Mouse (Mus musculus) midbrain, embryonic 16.5 days (tissue): ENCODE data around the gene Phf7. TPM values are rescaled to one million over a fixed set of nuclear protein-coding genes. Genes with fewer than 3 reads are reported as not detected.

Experiments used
- ATAC-seq: fragments of 200-750 bp; cut with Nextera tagmentation; 2 replicates; pipeline ENCODE4 v1.8.0; 2017; ENCODE audit warnings: moderate TSS enrichment
- H3K27ac ChIP-seq: fragments of 300-500 bp; sonication (generic); 2 replicates; pipeline ENCODE4 v1.5.1; 2014; ENCODE audit warnings: mild to moderate bottlenecking, low read length, mixed read lengths
- H3K27me3 ChIP-seq: fragments of 300-500 bp; sonication (generic); 2 replicates; pipeline ENCODE4 v1.6.1; 2014; ENCODE audit warnings: low read depth, low read length, mixed read lengths; ENCODE audit not compliant: control insufficient read depth, insufficient read depth
- H3K36me3 ChIP-seq: fragments of 300-500 bp; sonication (generic); 2 replicates; pipeline ENCODE4 v1.6.1; 2014; ENCODE audit warnings: mild to moderate bottlenecking, low read length, moderate library complexity, mixed read lengths; ENCODE audit not compliant: control insufficient read depth, insufficient read depth
- H3K4me1 ChIP-seq: fragments of 300-500 bp; sonication (generic); 2 replicates; pipeline ENCODE4 v1.6.1; 2014; ENCODE audit warnings: mild to moderate bottlenecking, low read length, mixed read lengths; ENCODE audit not compliant: control insufficient read depth, insufficient read depth
- H3K4me2 ChIP-seq: fragments of 300-500 bp; sonication (generic); 2 replicates; pipeline ENCODE4 v1.6.1; 2014; ENCODE audit warnings: mild to moderate bottlenecking, low read length, mixed read lengths
- H3K4me3 ChIP-seq: fragments of 300-500 bp; sonication (generic); 2 replicates; pipeline ENCODE4 v1.5.1; 2014; ENCODE audit warnings: low read depth, mild to moderate bottlenecking, low read length, moderate library complexity, mixed read lengths
- H3K9ac ChIP-seq: fragments of 300-500 bp; sonication (generic); 2 replicates; pipeline ENCODE4 v1.6.1; 2014; ENCODE audit warnings: low read depth, low read length, mixed read lengths
- H3K9me3 ChIP-seq: fragments of 300-500 bp; sonication (generic); replicated peaks from 2 replicates; pipeline ENCODE4 v1.6.1; 2014; ENCODE audit warnings: mild to moderate bottlenecking, low read length, mixed read lengths; ENCODE audit not compliant: control insufficient read depth, poor library complexity, severe bottlenecking
- WGBS: fragments of 180-500 bp; shearing (Covaris S2); extraction: QIAGEN DNeasy Blood & Tissue Kit; methylation state at CpG from one replicate; pipeline ENCODE4 v1.1.7; 2014; 5-methylcytosine and 5-hydroxymethylcytosine counted together
- polyA plus RNA-seq: library from polyadenylated mRNA; unstranded; fragments of >200 nt; fragmentation: Nextera tagmentation; extraction: Ambion mirVana; gene quantifications from 2 replicates; pipeline ENCODE4 v1.2.1, GENCODE M21; 2015

The Phf7 gene
- polyA plus RNA-seq, 1 experiment from 2014 or later, result 10.8 TPM

- WGBS, result 82% methylated on average over 7 of the region's 7 CpGs
- ATAC-seq, result no peak
- Histone ChIP-seq H3K9ac (no peak overlapping the region), H3K4me2 (no peak overlapping the region), H3K4me1 (no peaks in the 10 kb centered on the region), H3K9me3 (no peaks in the 10 kb centered on the region), H3K4me3 (no peak overlapping the region), H3K27ac (no peak overlapping the region), H3K27me3 (no peaks in the 10 kb centered on the region), H3K36me3 (no peaks in the 10 kb centered on the region)
Measured at GRCm38 (mm10) chr14:31237101-31237882, 13.8 kb downstream of the Phf7 start.

GRCm38 (mm10) chr14:31233996-31234591, 17.0 kb downstream of the Phf7 start:
- H3K36me3 ChIP-seq, result no peaks in the 10 kb centered on the region
- peak overlapping the region; percentile 23; the same call in 1 of the 2 replicates for H3K4me2 ChIP-seq
- H3K27me3 ChIP-seq, result no peaks in the 10 kb centered on the region
- H3K9me3 ChIP-seq, result no peaks in the 10 kb centered on the region
- WGBS, result 18% methylated on average over 11 of the region's 11 CpGs
- H3K9ac ChIP-seq, result no peak overlapping the region
- 0 out of 2 replicates have a peak, but pooled peaks have one; percentile 76 for ATAC-seq
- no peak overlapping the region for H3K27ac ChIP-seq
- H3K4me3 ChIP-seq, result no peak overlapping the region
- no peaks in the 10 kb centered on the region for H3K4me1 ChIP-seq

- Histone ChIP-seq H3K27ac (no peak overlapping the region), H3K4me2 (no peak overlapping the region), H3K36me3 (no peaks in the 10 kb centered on the region), H3K4me1 (no peaks in the 10 kb centered on the region), H3K4me3 (no peak overlapping the region), H3K9ac (no peak overlapping the region), H3K9me3 (no peaks in the 10 kb centered on the region), H3K27me3 (no peaks in the 10 kb centered on the region)
- 86% methylated on average over 14 of the region's 14 CpGs for WGBS
- no peak for ATAC-seq
Measured at GRCm38 (mm10) chr14:31233070-31233995, 17.8 kb downstream of the Phf7 start.

- Histone ChIP-seq H3K4me3 (no peak overlapping the region), H3K9me3 (no peaks in the 10 kb centered on the region), H3K4me2 (no peak overlapping the region), H3K4me1 (no peaks in the 10 kb centered on the region), H3K27me3 (no peaks in the 10 kb centered on the region), H3K36me3 (no peaks in the 10 kb centered on the region), H3K9ac (no peak overlapping the region), H3K27ac (no peak overlapping the region)
- 85% methylated on average over 13 of the region's 13 CpGs for WGBS
- ATAC-seq, result no peak
Measured at GRCm38 (mm10) chr14:31232404-31233069, 18.6 kb downstream of the Phf7 start.

GRCm38 (mm10) chr14:31230442-31230841, 20.7 kb downstream of the Phf7 start:
- 64% methylated on average over 8 of the region's 8 CpGs for WGBS
- Histone ChIP-seq H3K27ac (no peak overlapping the region), H3K9ac (no peak overlapping the region), H3K4me1 (no peaks in the 10 kb centered on the region; the same call in 1 of the 2 replicates), H3K4me3 (no peak overlapping the region), H3K36me3 (no peaks in the 10 kb centered on the region), H3K27me3 (no peaks in the 10 kb centered on the region), H3K4me2 (no peak overlapping the region), H3K9me3 (no peaks in the 10 kb centered on the region)
- no peak for ATAC-seq

- no peak for ATAC-seq
- H3K36me3 ChIP-seq, result no peaks in the 10 kb centered on the region
- 76% methylated on average over 6 of the region's 6 CpGs for WGBS
Measured at GRCm38 (mm10) chr14:31228234-31228633, 22.9 kb downstream of the Phf7 start.

GRCm38 (mm10) chr14:31226978-31227377, 24.1 kb downstream of the Phf7 start:
- Histone ChIP-seq H3K27ac (no peak overlapping the region), H3K9me3 (no peaks in the 10 kb centered on the region), H3K27me3 (no peaks in the 10 kb centered on the region), H3K4me3 (no peak overlapping the region), H3K4me1 (no peaks in the 10 kb centered on the region; the same call in 1 of the 2 replicates), H3K36me3 (no peaks in the 10 kb centered on the region), H3K4me2 (no peak overlapping the region), H3K9ac (no peak overlapping the region)
- 0 out of 2 replicates have a peak, but pooled peaks have one; percentile 54 for ATAC-seq
- 52% methylated on average over 4 of the region's 4 CpGs for WGBS

More at GRCm38 (mm10) chr14:31228234-31228633, 22.9 kb downstream of the Phf7 start:
- Histone ChIP-seq H3K4me3 (no peak overlapping the region), H3K4me1 (no peaks in the 10 kb centered on the region; the same call in 1 of the 2 replicates), H3K9me3 (no peaks in the 10 kb centered on the region), H3K27ac (no peak overlapping the region), H3K4me2 (no peak overlapping the region), H3K9ac (no peak overlapping the region), H3K27me3 (no peaks in the 10 kb centered on the region)

- H3K4me3 ChIP-seq, result no peak within 1 kb of the TSS
- 11% methylated on average over 11 of the region's 11 CpGs for WGBS
- 0 out of 2 replicates have a peak, but pooled peaks have one; percentile 60 for ATAC-seq
- H3K4me2 ChIP-seq, result no peak within 1 kb of the TSS
- H3K9me3 ChIP-seq, result no peaks in the 10 kb centered on the region
- no peak within 1 kb of the TSS for H3K27ac ChIP-seq
- H3K9ac ChIP-seq, result no peak within 1 kb of the TSS
- no peaks in the 10 kb centered on the region for H3K36me3 ChIP-seq
- H3K4me1 ChIP-seq, result peaks cover 3% of the 10 kb centered on the region; the same call in 1 of the 2 replicates
- H3K27me3 ChIP-seq, result no peaks in the 10 kb centered on the region
Measured at GRCm38 (mm10) chr14:31217666-31218065, 33.5 kb downstream of the Phf7 start, which contains the start of gene Sema3g. Gene Sema3g, plus strand, starts transcription at chr14:31217860.
